Mouse (Mus musculus) G1E-ER4 (cell line): ENCODE results near the gene Galnt9. TPM values are rescaled to one million over a fixed set of nuclear protein-coding genes. Genes with fewer than 3 reads are reported as not detected.

Source experiments
- GATA1 ChIP-seq: IDR thresholded peaks from one replicate; pipeline ENCODE4 v1.8.0; 2012; ENCODE audit warnings: low read length, inconsistent platforms
- polyA plus RNA-seq: library from polyadenylated mRNA; stranded (reverse); fragments of >175 nt; gene quantifications from 2 replicates; pipeline ENCODE4 v1.2.3, GENCODE M21; 2012

Gene Galnt9
- polyA plus RNA-seq, 1 experiment: not detected

DNA sequence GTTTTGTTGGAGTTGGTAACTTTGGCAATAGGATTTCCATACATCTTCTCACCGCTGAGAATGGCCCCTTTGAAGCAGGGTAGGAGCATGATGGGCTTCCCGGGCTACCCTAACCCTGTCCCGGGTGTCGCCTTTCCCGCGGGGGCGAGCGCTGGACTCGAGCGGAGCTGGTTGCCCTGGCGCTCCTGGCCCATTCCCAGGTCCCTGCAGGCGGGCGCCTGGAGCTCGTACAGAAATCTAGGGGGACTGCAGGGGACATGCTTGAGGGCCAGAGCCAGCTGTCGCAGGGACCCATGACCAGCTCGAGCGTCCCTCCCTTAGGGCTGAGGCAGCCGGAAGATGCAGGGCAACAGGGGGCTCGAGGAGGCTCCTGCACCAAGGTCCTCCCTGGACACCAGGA lies 84.0 kb downstream of the Galnt9 start:
- TF ChIP-seq GATA1: no peak

DNA sequence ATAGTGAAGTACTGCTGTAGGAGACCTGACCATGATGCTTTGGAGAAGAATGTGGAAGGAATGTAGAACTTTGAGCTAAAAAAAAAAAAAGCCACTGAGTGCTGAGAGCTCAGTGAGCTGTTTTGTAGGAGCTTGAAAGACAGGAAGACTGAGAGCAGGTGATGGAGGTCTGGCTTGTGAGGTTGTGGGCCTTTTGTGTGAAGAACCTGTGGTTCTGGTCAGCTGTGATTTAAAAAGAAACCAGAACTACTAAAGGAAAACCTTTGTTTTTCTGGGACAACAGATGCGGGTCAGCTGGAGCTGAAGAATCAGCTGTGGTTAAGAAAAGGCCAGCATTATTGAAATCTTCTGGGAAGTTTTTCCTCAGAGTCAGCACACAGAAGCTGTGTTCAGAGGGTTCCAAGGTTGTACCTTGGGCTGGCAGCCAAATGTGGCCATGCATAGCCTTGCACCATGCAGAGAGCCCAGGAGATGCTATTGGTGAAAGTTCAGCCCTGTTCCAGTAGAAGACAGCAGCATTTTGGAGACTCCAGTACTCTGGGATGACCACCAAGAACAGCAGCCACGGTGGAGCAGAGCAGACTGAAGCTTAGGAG lies 85.5 kb downstream of the Galnt9 start:
- TF ChIP-seq GATA1: no peak

GRCm38 (mm10) chr5:110635951-110636707 lies 92.0 kb downstream of the Galnt9 start:
- no peak for TF ChIP-seq GATA1

GRCm38 (mm10) chr5:110638306-110639074 lies 94.3 kb downstream of the Galnt9 start:
- TF ChIP-seq GATA1: no peak

- TF ChIP-seq GATA1: no peak
Observed at GRCm38 (mm10) chr5:110639459-110639858, 95.3 kb downstream of the Galnt9 start.

DNA sequence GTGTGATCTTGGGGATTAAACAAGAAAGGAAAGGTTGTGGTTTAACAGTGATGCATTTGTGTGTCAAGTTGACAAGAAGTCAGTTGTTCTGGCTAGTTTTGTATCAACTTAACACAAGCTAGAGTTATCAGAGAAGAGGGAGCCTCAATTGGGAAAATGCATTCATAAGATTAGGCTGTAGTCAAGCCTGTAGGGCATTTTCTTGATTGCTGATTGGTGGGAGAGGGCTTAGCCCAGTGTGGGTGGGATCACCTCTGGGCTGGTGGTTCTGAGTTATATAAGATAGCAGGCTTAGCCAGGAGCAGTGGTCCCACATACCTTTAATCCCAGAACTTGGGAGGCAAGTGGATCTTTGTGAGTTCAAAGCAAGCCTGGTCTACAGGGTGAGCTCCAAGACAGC lies 102.2 kb downstream of the Galnt9 start:
- TF ChIP-seq GATA1: no peak

- no peak for TF ChIP-seq GATA1
Observed at GRCm38 (mm10) chr5:110652719-110653648, 108.8 kb downstream of the Galnt9 start, which contains the start of the genes Noc4l and Ddx51. Gene Noc4l (minus strand): TSS chr5:110653417. Gene Ddx51 (plus strand): TSS chr5:110653451.

DNA sequence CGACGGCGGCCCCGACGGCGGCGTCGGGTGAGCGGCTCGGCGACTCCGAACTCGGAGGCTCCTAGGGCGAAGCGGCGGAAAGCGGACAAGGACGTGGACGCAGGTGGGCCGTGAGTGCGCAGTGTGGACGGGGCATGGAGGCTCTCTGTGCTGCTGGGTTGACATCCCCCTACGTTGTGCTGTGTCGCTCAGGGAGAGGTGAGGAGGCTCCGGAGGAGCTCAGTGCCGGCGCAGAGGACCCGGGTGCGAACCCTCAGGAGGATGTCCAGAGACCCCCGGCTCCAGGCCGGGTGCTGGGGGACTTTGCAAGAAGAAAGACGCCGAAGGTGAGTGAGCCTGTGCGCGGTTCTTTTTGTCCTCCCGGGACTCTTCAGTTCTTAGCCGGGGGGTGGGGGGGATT lies 109.5 kb downstream of the Galnt9 start:
- TF ChIP-seq GATA1: no peak

DNA sequence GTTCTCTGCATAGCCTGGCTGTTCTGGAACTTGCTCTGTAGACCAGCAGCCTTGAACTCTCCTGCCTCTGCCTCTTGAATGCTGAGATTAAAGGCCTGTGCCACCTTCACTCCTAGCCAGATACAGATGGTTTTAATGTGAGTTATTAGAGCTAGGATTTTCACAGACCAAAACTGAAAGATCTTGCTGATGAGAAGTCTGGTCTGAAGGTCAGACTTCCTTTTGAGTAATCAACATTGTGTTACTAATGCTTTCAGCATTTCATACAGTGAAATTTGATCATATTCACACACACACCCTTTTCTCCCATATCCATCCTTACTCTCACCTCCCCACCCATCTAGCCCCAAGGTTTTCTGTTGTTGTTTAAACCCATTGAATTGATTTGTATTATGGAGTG lies 115.5 kb downstream of the Galnt9 start:
- no peak for TF ChIP-seq GATA1

DNA sequence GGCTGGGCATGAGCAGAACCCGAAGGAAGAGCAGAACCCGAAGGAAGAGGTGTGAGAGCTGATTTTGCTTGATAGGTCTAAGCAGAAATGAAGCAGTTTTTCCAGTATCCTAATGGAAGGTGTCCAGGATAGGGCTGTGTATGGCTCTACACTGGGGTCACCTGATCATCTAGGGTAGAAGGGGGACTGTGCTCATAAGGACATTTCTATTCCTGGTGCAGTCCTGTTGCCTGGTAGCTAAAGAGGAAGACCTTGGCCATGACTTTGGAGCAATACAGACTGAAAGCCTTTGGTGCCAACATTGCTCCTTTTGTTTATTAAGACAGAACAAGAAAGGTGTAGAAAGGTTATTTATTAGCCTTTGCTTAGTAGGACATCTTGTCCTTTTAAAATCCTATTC lies 119.9 kb downstream of the Galnt9 start:
- no peak for TF ChIP-seq GATA1

- TF ChIP-seq GATA1: no peak
Observed at GRCm38 (mm10) chr5:110664750-110665269, 120.7 kb downstream of the Galnt9 start.

- no peak for TF ChIP-seq GATA1
Observed at GRCm38 (mm10) chr5:110665486-110666121, 121.4 kb downstream of the Galnt9 start.

Other genes with a start within 250 kb of the Galnt9 start
- not detected in 2 replicates for gene P2rx2, start 201.1 kb upstream of the Galnt9 start, polyA plus RNA-seq
- not detected in 2 replicates for gene Lrcol1, start 199.6 kb upstream of the Galnt9 start, polyA plus RNA-seq
- 95.7 and 117 TPM in 2 replicates for gene Fbrsl1, start 95.9 kb upstream of the Galnt9 start, polyA plus RNA-seq
- 228 and 255 TPM in 2 replicates for gene Noc4l, start 109.1 kb downstream of the Galnt9 start, polyA plus RNA-seq
- 14.9 and 18.8 TPM in 2 replicates for gene Ddx51, start 109.1 kb downstream of the Galnt9 start, polyA plus RNA-seq
- gene Ep400, start 226.4 kb downstream of the Galnt9 start, polyA plus RNA-seq: 86.1 and 147 TPM in 2 replicates
- 131 and 177 TPM in 2 replicates for gene Pus1, start 236.3 kb downstream of the Galnt9 start, polyA plus RNA-seq